Mouse (Mus musculus): Measurements from ENCODE around the gene Nrgn.
A peak's percentile ranks its signal among the peaks of the same experiment; 100 is the strongest.

The Nrgn gene

DNA sequence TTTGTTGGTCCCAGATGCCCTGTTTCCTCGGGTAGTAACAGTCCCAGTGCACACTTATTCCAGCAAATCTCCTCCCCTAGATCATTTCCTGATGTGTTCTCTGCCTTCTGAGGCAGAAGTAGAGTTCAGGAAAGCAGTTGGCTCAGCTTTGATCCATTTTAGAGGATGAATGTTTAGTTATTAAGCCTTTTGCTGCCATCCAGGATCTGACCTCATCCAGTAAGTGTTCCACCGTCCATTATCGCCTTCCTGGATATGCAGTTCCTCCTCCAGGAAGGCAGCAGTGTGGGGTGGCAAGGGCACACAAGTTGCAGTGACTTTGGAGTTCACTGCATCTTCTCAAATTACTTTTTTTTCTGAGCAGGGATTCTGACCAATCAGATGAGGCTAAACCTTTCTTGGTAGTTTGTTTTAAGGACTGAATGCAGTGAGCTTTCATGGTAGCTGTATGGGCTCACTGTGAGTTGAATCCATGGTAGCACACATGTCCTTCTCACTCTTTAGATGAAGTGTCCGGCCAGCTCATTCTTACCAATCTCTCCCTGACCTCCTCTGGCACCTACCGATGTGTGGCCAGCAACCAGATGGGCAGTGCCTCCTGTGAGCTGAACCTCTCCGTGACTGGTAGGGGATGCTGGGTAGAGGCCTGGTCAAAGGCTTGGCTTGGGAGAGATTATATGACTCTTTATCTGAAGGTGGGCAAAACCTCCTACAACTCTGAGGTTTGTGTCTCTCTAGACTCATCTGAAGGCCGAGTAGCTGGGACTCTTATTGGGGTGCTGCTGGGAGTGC is 10.7 kb downstream of the Nrgn start:
- TF ChIP-seq GATA4 (IDR thresholded peaks at IDR 0.05; ENCODE audit: insufficient replicate concordance, low read length), result no peak

DNA sequence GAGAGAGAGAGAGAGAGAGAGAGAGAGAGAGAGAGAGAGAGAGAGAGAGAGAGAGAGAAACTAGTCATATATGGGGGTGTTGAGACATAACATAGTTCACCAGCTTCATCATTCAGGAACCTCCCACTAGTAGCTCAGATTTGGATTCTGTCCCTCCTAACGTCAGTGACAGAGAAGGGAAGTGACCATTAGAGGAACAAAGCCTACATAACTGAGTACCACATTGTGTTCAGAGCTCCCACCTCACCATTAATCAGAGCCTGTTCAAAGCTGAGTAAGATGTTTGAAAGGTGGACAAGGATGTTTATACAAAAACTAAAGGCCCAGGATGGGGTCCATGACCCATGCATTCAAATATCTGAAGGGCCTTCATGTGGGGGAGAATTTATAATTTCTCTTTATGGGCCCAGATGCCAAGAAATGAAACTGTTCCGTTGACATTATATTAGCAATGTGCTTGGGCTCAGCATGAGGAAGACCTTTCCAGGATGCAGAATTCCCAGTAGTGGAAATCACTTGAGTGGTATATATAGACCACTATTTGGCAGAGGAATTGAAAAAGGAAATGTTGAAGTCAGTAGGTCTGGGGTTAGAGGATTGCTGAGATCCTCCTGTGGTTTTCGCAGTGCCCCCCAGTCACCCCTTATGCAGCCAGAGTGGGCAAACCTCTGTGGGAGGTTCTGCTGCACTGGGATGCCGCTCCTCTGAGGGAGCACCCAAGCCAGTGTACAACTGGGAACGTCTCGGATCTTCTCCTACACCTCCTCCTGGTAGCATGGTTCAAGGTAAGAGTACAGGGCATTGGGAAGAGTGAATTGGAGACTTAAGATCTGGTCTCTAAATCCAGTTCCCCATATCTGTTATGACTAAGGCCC is 11.8 kb downstream of the Nrgn start:
- TF ChIP-seq GATA4 (IDR thresholded peaks at IDR 0.05; ENCODE audit: insufficient replicate concordance, low read length), result no peak

DNA sequence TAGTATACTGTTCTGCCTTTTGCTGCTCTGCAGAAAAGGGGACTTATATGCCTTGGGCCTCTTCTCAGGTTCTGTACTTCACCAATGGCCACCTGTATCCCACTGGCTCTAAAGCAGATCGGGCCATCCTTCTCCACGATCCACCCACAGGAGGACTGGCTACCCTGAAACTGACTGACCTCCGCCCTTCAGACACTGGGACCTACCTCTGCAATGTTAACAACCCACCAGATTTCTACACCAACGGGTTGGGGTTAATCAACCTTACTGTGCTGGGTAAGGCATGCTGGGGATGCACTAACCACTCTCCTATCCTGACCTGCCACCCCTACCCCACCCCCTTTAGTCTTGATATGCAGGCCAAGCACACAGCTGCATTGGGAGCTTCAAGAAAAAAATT is 12.5 kb downstream of the Nrgn start:
- TF ChIP-seq GATA4 (IDR thresholded peaks at IDR 0.05; ENCODE audit: insufficient replicate concordance, low read length), result no peak

GRCm38 (mm10) chr9:37539170-37540025 is 13.3 kb downstream of the Nrgn start, which contains the start of gene Vsig2:
Gene Vsig2, plus strand, starts transcription at chr9:37539255.
- no peak for TF ChIP-seq GATA4 (IDR thresholded peaks at IDR 0.05; ENCODE audit: insufficient replicate concordance, low read length)

DNA sequence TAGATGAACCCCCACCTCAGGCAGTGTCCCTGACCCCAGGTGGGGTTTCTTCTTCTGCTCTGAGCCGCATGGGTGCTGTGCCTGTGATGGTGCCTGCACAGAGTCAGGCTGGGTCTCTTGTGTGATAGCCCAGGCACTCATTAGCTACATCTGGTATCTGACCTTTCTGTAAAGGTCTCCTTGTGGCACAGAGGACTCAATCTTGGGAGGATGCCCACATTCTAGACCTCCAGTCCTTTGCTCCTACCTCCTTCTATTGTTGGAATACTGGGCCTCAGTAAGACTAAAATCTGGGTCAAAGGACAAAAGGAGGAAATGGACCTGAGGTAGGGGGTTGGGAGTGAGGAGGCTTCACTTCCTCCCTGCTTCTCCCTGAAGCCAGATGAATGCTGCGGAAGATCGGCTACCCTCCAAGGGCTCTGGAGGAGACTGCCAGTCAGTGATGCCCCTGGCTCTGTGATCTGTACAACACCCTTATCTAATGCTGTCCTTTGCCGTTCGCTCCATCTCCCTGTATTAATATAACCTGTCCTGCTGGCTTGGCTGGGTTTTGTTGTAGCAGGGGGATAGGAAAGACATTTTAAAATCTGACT is 14.9 kb downstream of the Nrgn start:
- TF ChIP-seq GATA4 (IDR thresholded peaks at IDR 0.05; ENCODE audit: insufficient replicate concordance, low read length), result peak; percentile 8; the same call in 1 of the 2 replicates

DNA sequence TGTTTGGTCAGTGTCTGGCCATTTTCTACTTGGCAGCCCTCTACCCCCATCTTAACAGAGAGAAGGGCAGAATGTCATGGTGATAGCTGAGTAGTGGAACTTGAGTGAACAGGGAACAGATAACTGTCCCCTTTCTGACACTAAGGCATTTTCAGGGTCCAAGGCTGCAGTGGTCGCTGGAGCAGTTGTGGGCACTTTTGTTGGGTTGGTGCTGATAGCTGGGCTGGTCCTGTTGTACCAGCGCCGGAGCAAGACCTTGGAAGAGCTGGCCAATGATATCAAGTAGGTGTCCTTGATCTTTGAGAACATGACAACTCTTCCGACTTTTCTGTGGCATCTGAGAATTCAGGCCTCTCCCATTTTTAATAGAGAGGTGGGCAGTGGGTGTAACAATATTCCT is 15.9 kb downstream of the Nrgn start:
- TF ChIP-seq GATA4 (IDR thresholded peaks at IDR 0.05; ENCODE audit: insufficient replicate concordance, low read length), result no peak

DNA sequence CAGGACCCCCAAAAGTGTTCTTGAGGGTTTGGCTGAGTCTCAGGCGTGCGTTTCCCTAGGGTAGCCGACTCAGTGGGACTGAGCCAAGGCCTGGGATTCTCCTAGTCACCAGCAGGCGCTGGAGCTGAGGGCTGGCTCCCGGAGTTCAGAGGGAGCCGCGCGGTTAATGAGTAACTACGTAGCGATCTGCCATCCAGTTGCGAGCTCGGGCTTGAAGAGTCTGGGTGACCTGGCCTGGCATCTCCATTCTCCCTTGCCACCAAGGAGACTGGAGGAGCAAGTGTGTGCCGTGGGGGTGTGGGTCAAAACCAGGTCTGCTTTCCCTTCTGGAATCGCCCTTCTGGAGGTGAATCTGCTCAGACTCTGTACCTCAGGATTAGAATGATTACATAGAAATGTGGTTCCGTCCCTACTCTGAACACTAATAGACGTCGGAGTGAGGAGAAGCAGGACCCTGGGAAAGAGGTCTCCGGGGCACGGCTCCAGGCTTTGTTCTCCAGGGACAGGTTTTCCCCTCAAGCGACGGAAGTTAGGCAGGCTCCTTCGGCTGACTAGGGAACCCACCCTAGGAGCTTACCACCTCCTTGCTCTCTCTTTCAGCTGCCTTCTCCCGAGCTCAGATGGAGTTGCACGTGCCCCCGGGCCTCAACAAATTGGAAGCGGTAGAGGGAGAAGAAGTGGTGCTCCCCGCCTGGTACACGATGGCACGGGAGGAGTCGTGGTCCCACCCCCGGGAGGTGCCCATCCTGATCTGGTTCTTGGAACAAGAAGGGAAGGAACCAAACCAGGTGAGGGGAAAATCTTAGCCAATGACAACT is 21.6 kb downstream of the Nrgn start:
- TF ChIP-seq GATA4 (IDR thresholded peaks at IDR 0.05; ENCODE audit: insufficient replicate concordance, low read length), result no peak

GRCm38 (mm10) chr9:37530031-37530887 is 22.4 kb downstream of the Nrgn start:
- TF ChIP-seq GATA4 (IDR thresholded peaks at IDR 0.05; ENCODE audit: insufficient replicate concordance, low read length), result peak; percentile 98; the same call in 1 of the 2 replicates

GRCm38 (mm10) chr9:37528225-37528970 is 24.3 kb downstream of the Nrgn start:
- peak; percentile 73; the same call in 1 of the 2 replicates for TF ChIP-seq GATA4 (IDR thresholded peaks at IDR 0.05; ENCODE audit: insufficient replicate concordance, low read length)

DNA sequence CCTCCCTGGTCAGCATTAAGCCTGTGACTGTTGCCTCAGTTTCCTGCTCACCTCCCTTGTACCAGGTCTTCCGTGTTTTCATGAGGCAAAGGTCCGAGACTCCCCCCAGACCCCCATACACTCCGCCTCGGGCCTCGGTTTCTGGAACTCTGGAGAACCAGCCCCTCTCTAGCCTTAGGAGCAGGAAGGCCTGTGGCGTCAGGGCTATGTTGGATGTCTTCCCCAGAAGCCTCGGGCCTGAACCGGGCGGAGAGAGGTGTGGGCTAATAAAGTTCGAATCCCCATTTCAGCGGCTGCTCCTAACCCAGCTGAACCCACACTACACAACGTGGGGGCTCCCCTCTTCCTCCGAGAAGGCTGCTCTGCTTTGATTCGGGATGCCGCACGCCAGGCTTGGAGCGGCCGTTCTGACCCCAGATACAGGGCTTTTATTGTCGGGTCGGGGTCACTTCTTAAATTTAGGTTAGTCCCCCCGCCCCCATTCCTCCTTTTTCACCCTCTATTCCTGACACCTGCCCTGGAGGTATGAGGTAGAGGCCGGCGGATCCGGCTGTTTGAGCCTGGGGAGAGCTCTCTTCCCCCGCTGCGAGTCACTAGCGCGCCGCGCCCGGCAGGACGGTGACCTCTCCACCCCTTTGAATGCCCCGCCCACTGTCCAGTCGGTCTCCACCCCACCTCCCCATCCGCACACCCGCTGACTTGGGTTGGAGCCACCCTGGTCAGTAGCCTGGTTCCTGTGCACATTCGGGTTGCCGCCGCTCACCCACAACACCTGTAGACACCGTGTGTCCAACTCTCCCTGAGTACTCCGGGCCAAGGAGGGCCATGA is 25.1 kb downstream of the Nrgn start, which contains the start of gene Esam:
Esam (plus strand) TSS at position 683 of the 829 bp plus-strand sequence.
- TF ChIP-seq GATA4 (IDR thresholded peaks at IDR 0.05; ENCODE audit: insufficient replicate concordance, low read length), result no peak

Measured in liver, adult (tissue).